Mouse (Mus musculus) left cerebral cortex, adult 9 months (tissue): Measurements from ENCODE around the gene Slc35b1.

Experiments
- DNase-seq, 2 experiments: peaks; one replicate each; pipeline ENCODE4 v3.0.0; 2022; ENCODE audit warnings: low spot score in 2 of 2

Gene Slc35b1

GRCm38 (mm10) chr11:95384319-95384972 lies at the start of gene Slc35b1:
Slc35b1 (plus strand) TSS chr11:95384692.
- DNase-seq, result peak; percentile 97 to 98

- DNase-seq, result peak; percentile 66 to 67
Measured at GRCm38 (mm10) chr11:95336568-95337128, 47.8 kb upstream of the Slc35b1 start, which contains the start of gene Fam117a. Fam117a (plus strand) TSS chr11:95337018.

- peak in 1 of 2 experiments; percentile 30 for DNase-seq
Measured at GRCm38 (mm10) chr11:95337129-95337813, 47.2 kb upstream of the Slc35b1 start.

GRCm38 (mm10) chr11:95337846-95338342 lies 46.6 kb upstream of the Slc35b1 start:
- DNase-seq, result no peak

DNA sequence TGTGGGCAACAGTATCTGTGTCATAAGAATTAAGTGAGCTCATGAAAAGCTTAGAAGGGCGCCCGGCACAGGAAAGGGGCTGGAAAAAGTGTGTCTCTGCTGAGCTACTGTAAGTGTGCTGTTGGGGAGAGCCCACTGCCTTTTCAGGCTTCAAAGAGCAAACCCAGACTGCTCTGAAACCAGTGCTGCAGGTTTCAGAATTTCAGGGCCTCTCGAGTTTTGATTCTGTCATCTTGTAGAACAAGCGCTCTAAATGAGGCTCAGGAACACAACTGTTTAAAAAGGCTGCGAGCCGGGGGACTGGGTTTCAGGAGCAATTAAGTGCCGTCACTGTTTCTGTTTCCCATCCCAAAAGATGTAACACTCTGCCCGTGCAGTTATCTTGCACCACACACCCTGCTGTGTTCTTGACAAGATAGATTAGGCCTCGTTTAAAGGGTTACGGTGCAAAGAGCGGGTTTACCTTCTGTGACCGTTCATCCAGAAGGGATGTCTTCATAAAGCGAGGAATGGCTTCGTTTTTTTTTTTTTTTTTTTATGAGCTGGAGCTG lies 44.9 kb upstream of the Slc35b1 start:
- no peak for DNase-seq

DNA sequence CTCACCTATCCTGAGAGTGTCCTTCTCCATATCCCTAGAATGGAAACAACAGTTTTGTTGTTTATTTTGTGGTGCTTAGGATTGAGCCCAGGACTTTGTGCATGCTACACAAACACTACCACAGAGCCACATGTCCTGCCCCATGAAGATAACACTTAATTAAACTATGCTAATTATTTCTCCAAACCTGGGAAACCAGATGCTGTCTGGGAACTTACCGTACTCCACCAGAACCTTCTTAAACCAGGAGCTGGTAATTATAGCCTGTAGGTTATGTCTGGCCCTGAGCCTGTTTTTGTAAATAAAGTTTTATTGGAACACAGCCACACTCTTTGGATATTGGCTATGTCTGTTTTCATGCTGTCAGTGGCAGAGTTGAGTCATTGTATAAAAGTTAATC lies 44.2 kb upstream of the Slc35b1 start:
- DNase-seq, result no peak

DNA sequence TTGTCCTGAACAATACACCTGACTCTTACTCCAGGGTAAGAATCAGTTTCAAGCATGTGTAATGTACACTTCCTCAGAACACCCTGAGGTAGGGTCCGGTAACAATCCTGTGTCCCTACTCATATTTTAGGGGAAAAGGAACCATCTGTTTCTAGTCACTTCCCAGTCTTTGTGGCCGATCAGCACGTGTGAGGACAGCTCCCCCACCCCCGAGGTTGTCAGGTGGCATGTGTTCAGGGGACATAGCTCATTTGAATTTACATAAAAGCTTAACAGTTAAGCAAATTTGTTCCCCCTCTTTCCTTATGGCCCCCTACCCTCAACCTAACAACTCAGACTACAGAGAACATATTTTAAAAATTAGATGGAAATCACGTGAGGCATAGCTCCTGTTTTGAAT lies 43.8 kb upstream of the Slc35b1 start:
- DNase-seq, result no peak

- DNase-seq, result peak in 1 of 2 experiments; percentile 70
Measured at GRCm38 (mm10) chr11:95343180-95343579, 41.3 kb upstream of the Slc35b1 start.

- no peak for DNase-seq
Measured at GRCm38 (mm10) chr11:95344181-95344580, 40.3 kb upstream of the Slc35b1 start.

GRCm38 (mm10) chr11:95350289-95350688 lies 34.2 kb upstream of the Slc35b1 start:
- DNase-seq, result no peak

GRCm38 (mm10) chr11:95350960-95351359 lies 33.5 kb upstream of the Slc35b1 start:
- no peak for DNase-seq

- no peak for DNase-seq
Measured at GRCm38 (mm10) chr11:95352686-95353085, 31.8 kb upstream of the Slc35b1 start.

- DNase-seq, result no peak
Measured at GRCm38 (mm10) chr11:95353226-95353625, 31.3 kb upstream of the Slc35b1 start.

- DNase-seq, result no peak
Measured at GRCm38 (mm10) chr11:95354228-95354944, 30.1 kb upstream of the Slc35b1 start.

DNA sequence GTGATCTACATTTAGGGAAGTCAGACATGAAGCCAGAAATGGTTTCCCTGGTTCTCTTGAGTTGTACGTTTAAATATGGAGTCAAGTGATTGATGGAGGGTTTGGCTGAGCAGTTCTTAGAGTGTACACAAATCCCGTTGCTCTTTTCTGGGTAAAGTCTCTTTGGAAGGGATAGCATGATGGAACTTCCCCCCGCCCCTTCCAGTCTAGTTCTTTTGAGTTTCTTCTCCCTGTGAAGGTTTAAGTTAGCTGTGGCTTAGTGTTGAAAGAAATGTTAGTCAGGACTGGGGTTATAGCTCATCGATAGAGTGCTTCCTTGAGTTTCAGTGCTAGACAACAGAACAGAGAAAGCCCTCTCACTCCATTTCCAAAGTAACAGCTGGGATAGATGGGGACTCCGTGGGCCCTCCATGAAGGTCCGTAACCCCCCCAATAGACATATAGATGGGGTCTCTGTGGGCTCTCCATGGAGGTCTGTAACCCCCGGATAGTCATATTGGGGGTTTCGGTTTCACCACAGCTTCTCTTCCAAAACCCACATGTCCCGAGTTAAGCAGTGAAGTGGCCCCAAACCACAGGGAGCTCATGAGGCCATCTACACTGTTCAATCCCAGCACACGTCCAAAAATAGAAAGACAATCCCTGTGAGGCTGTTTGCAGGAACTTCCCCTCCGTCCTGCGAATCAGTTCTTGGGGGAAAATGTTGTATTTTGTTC lies 29.4 kb upstream of the Slc35b1 start:
- DNase-seq, result no peak

GRCm38 (mm10) chr11:95355661-95356011 lies 28.9 kb upstream of the Slc35b1 start:
- DNase-seq, result no peak

- DNase-seq, result no peak
Measured at GRCm38 (mm10) chr11:95356039-95356438, 28.5 kb upstream of the Slc35b1 start.

GRCm38 (mm10) chr11:95356469-95357273 lies 27.8 kb upstream of the Slc35b1 start:
- DNase-seq, result peak in 1 of 2 experiments; percentile 39

GRCm38 (mm10) chr11:95358263-95358662 lies 26.2 kb upstream of the Slc35b1 start:
- no peak for DNase-seq

- no peak for DNase-seq
Measured at GRCm38 (mm10) chr11:95364388-95364787, 20.1 kb upstream of the Slc35b1 start.
